In genomic region chr3:122519082-122519481, GRCm38 (mm10) we compare ENCODE assay signal across 10 mouse cellular contexts.
A peak's percentile ranks its signal among the peaks of the same experiment; 100 is the strongest.
DNase-seq lines count a peak whose midpoint lies in the region; ATAC-seq and TF ChIP-seq lines count a peak whose summit lies in the region.
"Had no signal": no experiment of that assay in that cellular context is flagged by ENCODE, and none has a peak within 500 bp of the region (broad histone marks: within the 10 kb centered on the region; RNA-seq: fewer than 3 reads in every experiment).

No protein-coding gene starts in this region.

- DNase-seq in kidney, adult 8-10 months, result no peak
- DNase-seq in limb, embryonic 14.5 days (ENCODE audit: low spot score), result peak; percentile 37
- no peak for DNase-seq in thymus, postnatal 36 days
- no peak for DNase-seq in right cerebral cortex, adult 2 months (ENCODE audit: low spot score in 2 of 2)
- no peak for DNase-seq in lung, adult 18-20 months
- DNase-seq: adrenal gland, postnatal 36 days had no signal

- no peak overlapping the region for H3K4me2 ChIP-seq in kidney, embryonic 16.5 days (replicated peaks; ENCODE audit: low read depth, low read length)
- no peak overlapping the region for H3K4me2 ChIP-seq in forebrain, embryonic 16.5 days (ENCODE audit: low read length)
- H3K4me2 ChIP-seq in limb, embryonic 14.5 days (replicated peaks; ENCODE audit: low read depth, low read length, severe bottlenecking), result peak overlapping the region; percentile 24; the same call in 1 of the 2 replicates
- H3K4me2 ChIP-seq in neural tube, embryonic 13.5 days, result peak overlapping the region; percentile 21

- WGBS in kidney, embryonic 16.5 days, result 39% methylated on average over 13 of the region's 13 CpGs
- WGBS in forebrain, embryonic 16.5 days, result 57% methylated on average over 13 of the region's 13 CpGs
- 19% methylated on average over 13 of the region's 13 CpGs for WGBS in limb, embryonic 14.5 days
- WGBS in neural tube, embryonic 13.5 days, result 33% methylated on average over 13 of the region's 13 CpGs

- H3K36me3 ChIP-seq in kidney, embryonic 16.5 days (ENCODE audit: insufficient read depth, low read length), result no peaks in the 10 kb centered on the region
- H3K36me3 ChIP-seq in forebrain, embryonic 16.5 days (ENCODE audit: control insufficient read depth, insufficient read depth), result no peaks in the 10 kb centered on the region
- no peaks in the 10 kb centered on the region for H3K36me3 ChIP-seq in limb, embryonic 14.5 days (ENCODE audit: control insufficient read depth, insufficient read depth, low read length)
- peaks cover 9% of the 10 kb centered on the region; the same call in 1 of the 2 replicates for H3K36me3 ChIP-seq in neural tube, embryonic 13.5 days

- no peak overlapping the region for H3K9ac ChIP-seq in kidney, embryonic 16.5 days (replicated peaks; ENCODE audit: low read length)
- H3K9ac ChIP-seq in forebrain, embryonic 16.5 days (replicated peaks; ENCODE audit: low read depth, low read length), result no peak overlapping the region
- no peak overlapping the region for H3K9ac ChIP-seq in limb, embryonic 14.5 days (ENCODE audit: low read depth, low read length, severe bottlenecking)
- H3K9ac ChIP-seq in neural tube, embryonic 13.5 days, result peak overlapping the region; percentile 26; the same call in 1 of the 2 replicates
- H3K9ac ChIP-seq: liver, embryonic 14.5 days had no signal

- H3K27me3 ChIP-seq in kidney, embryonic 16.5 days (ENCODE audit: insufficient read depth, low read length), result no peaks in the 10 kb centered on the region
- H3K27me3 ChIP-seq in forebrain, embryonic 16.5 days (replicated peaks; ENCODE audit: control insufficient read depth, insufficient read depth, low read length), result no peaks in the 10 kb centered on the region
- no peaks in the 10 kb centered on the region; the same call in 1 of the 2 replicates for H3K27me3 ChIP-seq in limb, embryonic 14.5 days (ENCODE audit: control insufficient read depth, insufficient read depth, low read length)
- H3K27me3 ChIP-seq in neural tube, embryonic 13.5 days, result no peaks in the 10 kb centered on the region

- no peak overlapping the region for H3K4me3 ChIP-seq in kidney, embryonic 16.5 days (ENCODE audit: low read length)
- no peak overlapping the region for H3K4me3 ChIP-seq in forebrain, embryonic 16.5 days (replicated peaks; ENCODE audit: low read length)
- no peak overlapping the region; the same call in 1 of the 2 replicates for H3K4me3 ChIP-seq in limb, embryonic 14.5 days (replicated peaks; ENCODE audit: low read length)
- H3K4me3 ChIP-seq in neural tube, embryonic 13.5 days, result no peak overlapping the region

- peaks cover 29% of the 10 kb centered on the region for H3K4me1 ChIP-seq in kidney, embryonic 16.5 days (ENCODE audit: insufficient read depth, low read length)
- H3K4me1 ChIP-seq in forebrain, embryonic 16.5 days (replicated peaks; ENCODE audit: control insufficient read depth, insufficient read depth, low read length), result peaks cover 25% of the 10 kb centered on the region
- H3K4me1 ChIP-seq in limb, embryonic 14.5 days (ENCODE audit: control insufficient read depth, insufficient read depth, low read length), result peaks cover 55% of the 10 kb centered on the region
- H3K4me1 ChIP-seq in neural tube, embryonic 13.5 days (replicated peaks), result peaks cover 42% of the 10 kb centered on the region

- TF ChIP-seq POLR2A in limb, embryonic 14.5 days (IDR thresholded peaks at IDR 0.05; ENCODE audit: borderline replicate concordance, extremely low read depth, insufficient read depth, insufficient read length), result no peak

- H3K9me3 ChIP-seq in kidney, embryonic 16.5 days (ENCODE audit: low read length), result no peaks in the 10 kb centered on the region
- no peaks in the 10 kb centered on the region for H3K9me3 ChIP-seq in forebrain, embryonic 16.5 days (ENCODE audit: control insufficient read depth, low read length)
- H3K9me3 ChIP-seq in limb, embryonic 14.5 days (ENCODE audit: control insufficient read depth, low read length), result no peaks in the 10 kb centered on the region
- no peaks in the 10 kb centered on the region for H3K9me3 ChIP-seq in neural tube, embryonic 13.5 days

- peak; percentile 3; the same call in 1 of the 2 replicates for ATAC-seq in kidney, embryonic 16.5 days (ENCODE audit: low FRiP score, low TSS enrichment)
- ATAC-seq in forebrain, embryonic 16.5 days, result peak; percentile 5; the same call in 1 of the 2 replicates
- no peak for ATAC-seq in limb, embryonic 14.5 days (ENCODE audit: low FRiP score, low read depth)
- 0 out of 2 replicates have a peak, but pooled peaks have one; percentile 12 for ATAC-seq in neural tube, embryonic 13.5 days (ENCODE audit: low read depth)

- H3K27ac ChIP-seq in kidney, embryonic 16.5 days (ENCODE audit: low read length), result no peak overlapping the region
- 0 out of 2 replicates have a peak overlapping the region, but pooled peaks have one; percentile 6 for H3K27ac ChIP-seq in forebrain, embryonic 16.5 days (ENCODE audit: low read length)
- H3K27ac ChIP-seq in limb, embryonic 14.5 days (replicated peaks; ENCODE audit: low read depth, low read length), result no peak overlapping the region
- peak overlapping the region; percentile 85 for H3K27ac ChIP-seq in neural tube, embryonic 13.5 days (replicated peaks)
- H3K27ac ChIP-seq: liver, embryonic 14.5 days had no signal

Comparison
In these comparisons a context has a peak if more than half of its experiments do, and no peak if none do; other contexts are left out.
1. H3K27ac ChIP-seq: peak in forebrain, embryonic 16.5 days (single experiment) and neural tube, embryonic 13.5 days (single experiment); none in kidney, embryonic 16.5 days (single experiment) and limb, embryonic 14.5 days (single experiment).
2. H3K4me2 ChIP-seq: peak in limb, embryonic 14.5 days (single experiment) and neural tube, embryonic 13.5 days (single experiment); none in kidney, embryonic 16.5 days (single experiment) and forebrain, embryonic 16.5 days (single experiment).